In the genomic region with DNA sequence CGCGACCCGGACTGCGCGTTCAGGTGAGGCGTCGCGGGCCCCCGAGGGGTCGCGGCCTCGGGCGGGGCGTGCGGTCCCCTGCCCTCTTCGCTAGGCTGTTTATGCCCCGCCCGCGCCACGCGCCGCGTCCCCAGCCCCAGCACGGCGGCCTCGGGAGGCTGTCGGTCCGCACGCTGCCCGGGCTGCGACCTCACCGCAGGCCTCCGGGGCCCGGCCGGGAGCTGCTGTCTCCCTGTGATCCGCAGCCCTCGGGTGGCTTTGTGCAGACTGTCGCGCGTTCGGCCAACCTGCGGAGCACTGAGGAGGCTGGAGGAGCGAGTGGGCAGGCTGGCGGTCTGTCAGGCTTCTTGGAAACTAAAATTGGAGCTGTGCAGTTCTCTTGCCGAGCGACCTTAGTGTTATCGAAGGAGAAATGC, we compare ENCODE assay signal across 8 mouse cellular contexts. TPM values are rescaled to one million over a fixed set of nuclear protein-coding genes. Genes with fewer than 3 reads are reported as not detected.
DNase-seq lines count a peak whose midpoint lies in the region; TF ChIP-seq lines count a peak whose summit lies in the region.

No protein-coding gene starts in this region.

- H3K27ac ChIP-seq in bone marrow, adult 2 months (ENCODE audit: control insufficient read depth, insufficient read depth, low read depth, low read length, poor library complexity), result peak overlapping the region; percentile 94
- peak overlapping the region; percentile 97 for H3K27ac ChIP-seq in forebrain, embryonic 10.5 days

- H3K9me3 ChIP-seq in forebrain, embryonic 10.5 days, result no peaks in the 10 kb centered on the region

- no peaks in the 10 kb centered on the region for H3K27me3 ChIP-seq in forebrain, embryonic 10.5 days (ENCODE audit: poor library complexity, severe bottlenecking)

- TF ChIP-seq POLR2A in bone marrow, adult 2 months (IDR thresholded peaks at IDR 0.05; ENCODE audit: borderline replicate concordance, control insufficient read depth, low read depth, low read length), result no peak

- TF ChIP-seq CTCF in bone marrow, adult 2 months (IDR thresholded peaks at IDR 0.05; ENCODE audit: control insufficient read depth, insufficient read depth, low read length), result no peak

- peak; percentile 34 to 49 for DNase-seq in kidney, adult 8-10 months
- DNase-seq in kidney, postnatal 14 days, result no peak
- DNase-seq in forebrain, embryonic 10.5 days (ENCODE audit: extremely low spot score, low spot score), result no peak
- peak; percentile 69 to 72 for DNase-seq in heart, postnatal 10 days
- peak; percentile 34 to 36 for DNase-seq in left cerebral cortex, adult 8-10 months (ENCODE audit: low spot score in 2 of 2)
- DNase-seq in lung, postnatal 4 days, result peak; percentile 67 to 74
- peak; percentile 18 to 37 for DNase-seq in right cerebral cortex, postnatal 36 days (ENCODE audit: low spot score in 2 of 2)

- H3K4me3 ChIP-seq in bone marrow, adult 2 months (replicated peaks; ENCODE audit: control insufficient read depth, low read depth, low read length), result peak overlapping the region; percentile 94
- H3K4me3 ChIP-seq in forebrain, embryonic 10.5 days, result peak overlapping the region; percentile 90

- H3K4me1 ChIP-seq in bone marrow, adult 2 months (ENCODE audit: control insufficient read depth, insufficient read depth, low read length), result no peaks in the 10 kb centered on the region; the same call in none of the 2 replicates
- H3K4me1 ChIP-seq in forebrain, embryonic 10.5 days, result peaks cover 26% of the 10 kb centered on the region

- H3K36me3 ChIP-seq in forebrain, embryonic 10.5 days (replicated peaks), result no peaks in the 10 kb centered on the region

- intact Hi-C loops in heart, postnatal 10 days (cut with DNase I), result loop anchor here (10.0 kb wide), 1 partner anchor 334 kb away; a partner anchor contains a TSS

- under 1% methylated on average over 47 of the region's 47 CpGs for WGBS in bone marrow, adult 2 months
- WGBS in forebrain, embryonic 10.5 days, result under 1% methylated on average over 47 of the region's 47 CpGs

RNA-seq across cellular contexts. Expression of a gene that starts 0.4 kb away (rescaled TPM):
- 4.5 and 7.5 TPM in 2 replicates for polyA plus RNA-seq in bone marrow, adult 2 months (2011; ENCODE audit: insufficient read depth, insufficient read length, low replicate concordance, missing spikeins)
- polyA plus RNA-seq in forebrain, embryonic 10.5 days (2016; fragmentation: Nextera tagmentation; extraction: Ambion mirVana), result 8.1 and 8.9 TPM in 2 replicates
- 10 to 100 TPM; 30.5 to 34.7 TPM for total RNA-seq in heart, postnatal 10 days (2021)
- 10 to 100 TPM; 37.6 to 42.0 (median 39.5) TPM for total RNA-seq in left cerebral cortex, adult 8-10 months (2022)

Comparison
In these comparisons a context has a peak if more than half of its experiments do, and no peak if none do; other contexts are left out.
1. DNase-seq: peak in kidney, adult 8-10 months (2 of 2), heart, postnatal 10 days (2 of 2), left cerebral cortex, adult 8-10 months (2 of 2), lung, postnatal 4 days (2 of 2) and right cerebral cortex, postnatal 36 days (2 of 2); none in kidney, postnatal 14 days (single experiment) and forebrain, embryonic 10.5 days (single experiment).